22 mouse cellular contexts compared by ENCODE assay signal in the genomic region with DNA sequence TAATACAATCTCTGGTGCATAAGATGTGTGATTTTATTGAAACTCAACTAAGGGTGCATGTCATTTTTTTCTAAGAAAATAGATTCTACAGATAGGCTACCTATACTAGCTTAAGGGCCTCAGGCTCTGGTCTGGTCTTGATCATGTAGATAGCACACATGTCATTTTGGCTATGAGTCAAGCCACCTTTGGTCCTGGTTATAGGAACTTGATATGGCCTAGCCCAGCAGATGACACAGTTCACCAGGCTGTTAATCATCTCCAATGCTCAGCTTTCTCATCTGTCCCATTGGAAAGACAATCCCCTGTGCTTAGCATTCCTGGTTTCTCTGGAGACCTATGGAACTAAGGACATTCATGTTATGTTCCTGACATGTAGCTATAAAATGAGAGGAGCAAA.
A peak's percentile ranks its signal among the peaks of the same experiment; 100 is the strongest.
DNase-seq lines count a peak whose midpoint lies in the region; ATAC-seq and TF ChIP-seq lines count a peak whose summit lies in the region.
"Had no signal": no experiment of that assay in that cellular context is flagged by ENCODE, and none has a peak within 500 bp of the region (broad histone marks: within the 10 kb centered on the region; RNA-seq: fewer than 3 reads in every experiment).

No protein-coding gene starts in this region.

- TF ChIP-seq POLR2A in kidney, adult 2 months (IDR thresholded peaks at IDR 0.05; ENCODE audit: low read depth, low read length): no peak
- TF ChIP-seq POLR2A in heart, adult 2 months (IDR thresholded peaks at IDR 0.05; ENCODE audit: insufficient read depth, low read depth, low read length): no peak

- no peak overlapping the region for H3K4me3 ChIP-seq in kidney, adult 2 months (ENCODE audit: insufficient read depth, low read depth, low read length)
- no peak overlapping the region for H3K4me3 ChIP-seq in liver, postnatal 0 days (ENCODE audit: low read depth, low read length)
- no peak overlapping the region for H3K4me3 ChIP-seq in liver, embryonic 12.5 days
- no peak overlapping the region for H3K4me3 ChIP-seq in kidney, embryonic 15.5 days (replicated peaks)
- H3K4me3 ChIP-seq in heart, adult 2 months: no peak overlapping the region
- H3K4me3 ChIP-seq: embryonic facial prominence, embryonic 13.5 days; forebrain, embryonic 12.5 days; heart, embryonic 15.5 days; hindbrain, embryonic 13.5 days had no signal

- H3K9me3 ChIP-seq in liver, postnatal 0 days (ENCODE audit: low read length): no peaks in the 10 kb centered on the region
- no peaks in the 10 kb centered on the region for H3K9me3 ChIP-seq in liver, embryonic 12.5 days (replicated peaks)
- no peaks in the 10 kb centered on the region for H3K9me3 ChIP-seq in kidney, embryonic 15.5 days (replicated peaks)
- H3K9me3 ChIP-seq: embryonic facial prominence, embryonic 13.5 days; forebrain, embryonic 12.5 days; heart, embryonic 15.5 days; hindbrain, embryonic 13.5 days had no signal

- H3K4me1 ChIP-seq in kidney, adult 2 months (ENCODE audit: control insufficient read depth, insufficient read depth, low read length): peaks cover 3% of the 10 kb centered on the region
- no peaks in the 10 kb centered on the region for H3K4me1 ChIP-seq in liver, postnatal 0 days (ENCODE audit: insufficient read depth)
- no peaks in the 10 kb centered on the region for H3K4me1 ChIP-seq in liver, embryonic 12.5 days
- H3K4me1 ChIP-seq in kidney, embryonic 15.5 days: no peaks in the 10 kb centered on the region
- no peaks in the 10 kb centered on the region for H3K4me1 ChIP-seq in heart, adult 2 months (ENCODE audit: control insufficient read depth, insufficient read depth, low read length)
- H3K4me1 ChIP-seq: embryonic facial prominence, embryonic 13.5 days; forebrain, embryonic 12.5 days; heart, embryonic 15.5 days; hindbrain, embryonic 13.5 days had no signal

- no peaks in the 10 kb centered on the region for H3K79me2 ChIP-seq in heart, adult 2 months (replicated peaks; ENCODE audit: control insufficient read depth, insufficient read depth, low read length)

- intact Hi-C loops in heart, adult 2 months (cut with DNase I): no loop called here

- no peak overlapping the region for H3K4me2 ChIP-seq in liver, postnatal 0 days (ENCODE audit: low read depth, low read length)
- no peak overlapping the region for H3K4me2 ChIP-seq in liver, embryonic 12.5 days
- H3K4me2 ChIP-seq in kidney, embryonic 15.5 days: no peak overlapping the region
- H3K4me2 ChIP-seq: embryonic facial prominence, embryonic 13.5 days; forebrain, embryonic 12.5 days; heart, embryonic 11.5 days; heart, embryonic 15.5 days; hindbrain, embryonic 13.5 days had no signal

- TF ChIP-seq EP300 in liver, postnatal 0 days (IDR thresholded peaks at IDR 0.05; ENCODE audit: low read depth): no peak
- TF ChIP-seq EP300 in heart, adult 2 months (IDR thresholded peaks at IDR 0.05; ENCODE audit: insufficient read depth, low read depth, low read length): no peak

- no peak overlapping the region for H3K27ac ChIP-seq in kidney, adult 2 months (ENCODE audit: insufficient read depth, low read depth, low read length)
- no peak overlapping the region for H3K27ac ChIP-seq in liver, postnatal 0 days (ENCODE audit: low read depth)
- no peak overlapping the region for H3K27ac ChIP-seq in liver, embryonic 12.5 days
- H3K27ac ChIP-seq in kidney, embryonic 15.5 days: no peak overlapping the region
- no peak overlapping the region for H3K27ac ChIP-seq in heart, adult 2 months
- H3K27ac ChIP-seq: embryonic facial prominence, embryonic 13.5 days; forebrain, embryonic 12.5 days; heart, embryonic 15.5 days; hindbrain, embryonic 13.5 days had no signal

- ATAC-seq in liver, postnatal 0 days: peak; percentile 57
- no peak for ATAC-seq in liver, embryonic 12.5 days
- peak; percentile 69 for ATAC-seq in kidney, embryonic 15.5 days (replicated peaks; ENCODE audit: low FRiP score)
- ATAC-seq: forebrain, embryonic 16.5 days; Patski had no signal

- TF ChIP-seq CTCF in kidney, adult 2 months (conservative IDR thresholded peaks at IDR 0.05; ENCODE audit: insufficient read depth, insufficient read length, low read depth, low read length): no peak
- TF ChIP-seq CTCF in liver, postnatal 0 days (IDR thresholded peaks at IDR 0.05; ENCODE audit: low read depth): no peak
- TF ChIP-seq CTCF in heart, adult 2 months (IDR thresholded peaks at IDR 0.05): no peak

- H3K9ac ChIP-seq in liver, postnatal 0 days (replicated peaks): no peak overlapping the region
- no peak overlapping the region for H3K9ac ChIP-seq in liver, embryonic 12.5 days
- H3K9ac ChIP-seq in kidney, embryonic 15.5 days: no peak overlapping the region
- no peak overlapping the region for H3K9ac ChIP-seq in heart, adult 2 months (ENCODE audit: low read depth, low read length)
- H3K9ac ChIP-seq: embryonic facial prominence, embryonic 13.5 days; forebrain, embryonic 12.5 days; heart, embryonic 15.5 days; hindbrain, embryonic 13.5 days had no signal

- DNase-seq in kidney, adult 2 months: peak; percentile 55
- no peak for DNase-seq in kidney, adult 18-20 months
- DNase-seq in liver, postnatal 0 days: no peak
- peak; percentile 29 to 31 for DNase-seq in kidney, postnatal 36 days
- DNase-seq in thymus, postnatal 0 days (ENCODE audit: low spot score): no peak
- no peak for DNase-seq in heart, adult 2 months
- DNase-seq: adrenal gland, adult 2 months; adrenal gland, postnatal 36 days; cerebellum, adult 2 months; gastrocnemius, postnatal 10 days; heart, adult 18-20 months; heart, postnatal 14 days had no signal

- no peaks in the 10 kb centered on the region for H3K36me3 ChIP-seq in kidney, adult 2 months (ENCODE audit: control insufficient read depth, insufficient read depth, low read length)
- no peaks in the 10 kb centered on the region for H3K36me3 ChIP-seq in liver, postnatal 0 days (replicated peaks; ENCODE audit: insufficient read depth, low read length)
- no peaks in the 10 kb centered on the region for H3K36me3 ChIP-seq in liver, embryonic 12.5 days
- H3K36me3 ChIP-seq in kidney, embryonic 15.5 days: no peaks in the 10 kb centered on the region
- H3K36me3 ChIP-seq in heart, adult 2 months (ENCODE audit: control insufficient read depth, insufficient read depth, low read length): no peaks in the 10 kb centered on the region
- H3K36me3 ChIP-seq: embryonic facial prominence, embryonic 13.5 days; forebrain, embryonic 12.5 days; heart, embryonic 15.5 days; hindbrain, embryonic 13.5 days had no signal

- H3K27me3 ChIP-seq in kidney, adult 2 months (replicated peaks; ENCODE audit: control insufficient read depth, insufficient read depth, low read length): no peaks in the 10 kb centered on the region
- H3K27me3 ChIP-seq in liver, postnatal 0 days (ENCODE audit: insufficient read depth, low read length): no peaks in the 10 kb centered on the region
- H3K27me3 ChIP-seq in liver, embryonic 12.5 days (replicated peaks): no peaks in the 10 kb centered on the region
- H3K27me3 ChIP-seq in kidney, embryonic 15.5 days: no peaks in the 10 kb centered on the region
- H3K27me3 ChIP-seq in heart, adult 2 months (ENCODE audit: control insufficient read depth, insufficient read depth, low read length): no peaks in the 10 kb centered on the region
- H3K27me3 ChIP-seq: CH12.LX; embryonic facial prominence, embryonic 13.5 days; forebrain, embryonic 12.5 days; heart, embryonic 15.5 days; hindbrain, embryonic 13.5 days; Patski had no signal

Comparison
In these comparisons a context has a peak if more than half of its experiments do, and no peak if none do; other contexts are left out.
1. DNase-seq: peak in kidney, adult 2 months (single experiment) and kidney, postnatal 36 days (2 of 2); none in kidney, adult 18-20 months (single experiment), liver, postnatal 0 days (single experiment), thymus, postnatal 0 days (single experiment) and heart, adult 2 months (0 of 2).